Mouse (Mus musculus): Measurements from ENCODE around the gene Midn. TPM values are rescaled to one million over a fixed set of nuclear protein-coding genes. Genes with fewer than 3 reads are reported as not detected.
A peak's percentile ranks its signal among the peaks of the same experiment; 100 is the strongest.

Gene Midn
- total and polyA plus RNA-seq, 3 experiments: 74.5 to 102 (median 96.2) TPM

- peaks cover 2% of the 10 kb centered on the region; the same call in 1 of the 2 replicates for H3K4me1 ChIP-seq (ENCODE audit: control insufficient read depth, insufficient read depth, low read length)
- no peak overlapping the region for H3K9ac ChIP-seq (ENCODE audit: low read depth, low read length)
- H3K27ac ChIP-seq: no peak overlapping the region
- H3K36me3 ChIP-seq (ENCODE audit: control insufficient read depth, insufficient read depth, low read length): no peaks in the 10 kb centered on the region
- H3K27me3 ChIP-seq (ENCODE audit: control insufficient read depth, insufficient read depth, low read length): no peaks in the 10 kb centered on the region
- WGBS: 81% methylated on average over 18 of the region's 18 CpGs
- intact Hi-C loops (cut with DNase I): no loop called here
- no peak for DNase-seq
- no peak overlapping the region for H3K4me3 ChIP-seq
- TF ChIP-seq EP300 (IDR thresholded peaks at IDR 0.05; ENCODE audit: insufficient read depth, low read depth, low read length) (no peak), POLR2A (IDR thresholded peaks at IDR 0.05; ENCODE audit: insufficient read depth, low read depth, low read length) (no peak), CTCF (IDR thresholded peaks at IDR 0.05) (no peak)
- no peaks in the 10 kb centered on the region for H3K79me2 ChIP-seq (replicated peaks; ENCODE audit: control insufficient read depth, insufficient read depth, low read length)
These were observed 17.6 kb upstream of the Midn start for GRCm38 (mm10) chr10:80130403-80131031.

GRCm38 (mm10) chr10:80131316-80131951 lies 16.6 kb upstream of the Midn start:
- no peaks in the 10 kb centered on the region for H3K27me3 ChIP-seq (ENCODE audit: control insufficient read depth, insufficient read depth, low read length)
- no peak overlapping the region for H3K4me3 ChIP-seq
- DNase-seq: no peak
- H3K27ac ChIP-seq: no peak overlapping the region
- 58% methylated on average over 55 of the region's 55 CpGs for WGBS
- no peaks in the 10 kb centered on the region for H3K79me2 ChIP-seq (replicated peaks; ENCODE audit: control insufficient read depth, insufficient read depth, low read length)
- H3K36me3 ChIP-seq (ENCODE audit: control insufficient read depth, insufficient read depth, low read length): no peaks in the 10 kb centered on the region
- intact Hi-C loops (cut with DNase I): no loop called here
- peaks cover 2% of the 10 kb centered on the region; the same call in 1 of the 2 replicates for H3K4me1 ChIP-seq (ENCODE audit: control insufficient read depth, insufficient read depth, low read length)
- TF ChIP-seq EP300 (IDR thresholded peaks at IDR 0.05; ENCODE audit: insufficient read depth, low read depth, low read length) (no peak), POLR2A (IDR thresholded peaks at IDR 0.05; ENCODE audit: insufficient read depth, low read depth, low read length) (no peak), CTCF (IDR thresholded peaks at IDR 0.05) (no peak)
- H3K9ac ChIP-seq (ENCODE audit: low read depth, low read length): no peak overlapping the region

GRCm38 (mm10) chr10:80131952-80132350 lies 16.1 kb upstream of the Midn start:
- intact Hi-C loops (cut with DNase I): no loop called here
- Histone ChIP-seq H3K4me1 (ENCODE audit: control insufficient read depth, insufficient read depth, low read length) (peaks cover 2% of the 10 kb centered on the region; the same call in 1 of the 2 replicates), H3K9ac (ENCODE audit: low read depth, low read length) (no peak overlapping the region), H3K4me3 (no peak overlapping the region), H3K36me3 (ENCODE audit: control insufficient read depth, insufficient read depth, low read length) (no peaks in the 10 kb centered on the region), H3K79me2 (replicated peaks; ENCODE audit: control insufficient read depth, insufficient read depth, low read length) (no peaks in the 10 kb centered on the region), H3K27me3 (ENCODE audit: control insufficient read depth, insufficient read depth, low read length) (no peaks in the 10 kb centered on the region), H3K27ac (no peak overlapping the region)
- DNase-seq: no peak
- no peak for TF ChIP-seq POLR2A (IDR thresholded peaks at IDR 0.05; ENCODE audit: insufficient read depth, low read depth, low read length)
- 79% methylated on average over 27 of the region's 27 CpGs for WGBS

GRCm38 (mm10) chr10:80133226-80133849 lies 14.7 kb upstream of the Midn start:
- H3K36me3 ChIP-seq (ENCODE audit: control insufficient read depth, insufficient read depth, low read length): no peaks in the 10 kb centered on the region
- H3K4me3 ChIP-seq: no peak overlapping the region
- DNase-seq: peak in 1 of 2 experiments; percentile 78
- no peaks in the 10 kb centered on the region for H3K79me2 ChIP-seq (replicated peaks; ENCODE audit: control insufficient read depth, insufficient read depth, low read length)
- no peak overlapping the region for H3K9ac ChIP-seq (ENCODE audit: low read depth, low read length)
- 41% methylated on average over 8 of the region's 8 CpGs for WGBS
- no peak overlapping the region; the same call in none of the 2 replicates for H3K27ac ChIP-seq
- H3K27me3 ChIP-seq (ENCODE audit: control insufficient read depth, insufficient read depth, low read length): no peaks in the 10 kb centered on the region
- peaks cover 2% of the 10 kb centered on the region; the same call in 1 of the 2 replicates for H3K4me1 ChIP-seq (ENCODE audit: control insufficient read depth, insufficient read depth, low read length)
- intact Hi-C loops (cut with DNase I): loop anchor here (1.0 kb wide), 1 partner anchor 15 kb away; no protein-coding TSS in a partner anchor
- TF ChIP-seq POLR2A (IDR thresholded peaks at IDR 0.05; ENCODE audit: insufficient read depth, low read depth, low read length): no peak
- TF ChIP-seq CTCF (IDR thresholded peaks at IDR 0.05): peak; percentile 59

- 76% methylated on average over 9 of the region's 9 CpGs for whole genome bisulfite sequencing
- Histone ChIP-seq H3K27me3 (ENCODE audit: control insufficient read depth, insufficient read depth, low read length) (no peaks in the 10 kb centered on the region; the same call in 1 of the 2 replicates), H3K79me2 (replicated peaks; ENCODE audit: control insufficient read depth, insufficient read depth, low read length) (no peaks in the 10 kb centered on the region), H3K27ac (no peak overlapping the region), H3K36me3 (ENCODE audit: control insufficient read depth, insufficient read depth, low read length) (no peaks in the 10 kb centered on the region), H3K4me1 (ENCODE audit: control insufficient read depth, insufficient read depth, low read length) (peaks cover 5% of the 10 kb centered on the region), H3K9ac (ENCODE audit: low read depth, low read length) (no peak overlapping the region), H3K4me3 (no peak overlapping the region)
- DNase-seq: no peak
- intact Hi-C loops (cut with DNase I): no loop called here
- TF ChIP-seq EP300 (IDR thresholded peaks at IDR 0.05; ENCODE audit: insufficient read depth, low read depth, low read length): no peak
- no peak for TF ChIP-seq CTCF (IDR thresholded peaks at IDR 0.05)
- no peak for TF ChIP-seq POLR2A (IDR thresholded peaks at IDR 0.05; ENCODE audit: insufficient read depth, low read depth, low read length)
These were observed 13.7 kb upstream of the Midn start for GRCm38 (mm10) chr10:80134421-80134820.

GRCm38 (mm10) chr10:80135161-80135560 lies 12.9 kb upstream of the Midn start:
- peaks cover 5% of the 10 kb centered on the region for H3K4me1 ChIP-seq (ENCODE audit: control insufficient read depth, insufficient read depth, low read length)
- no peaks in the 10 kb centered on the region for H3K36me3 ChIP-seq (ENCODE audit: control insufficient read depth, insufficient read depth, low read length)
- H3K9ac ChIP-seq (ENCODE audit: low read depth, low read length): no peak overlapping the region
- intact Hi-C loops (cut with DNase I): no loop called here
- no peak overlapping the region for H3K4me3 ChIP-seq
- DNase-seq: no peak
- H3K27me3 ChIP-seq (ENCODE audit: control insufficient read depth, insufficient read depth, low read length): no peaks in the 10 kb centered on the region; the same call in 1 of the 2 replicates
- no peak overlapping the region for H3K27ac ChIP-seq
- 84% methylated on average over 10 of the region's 10 CpGs for WGBS
- H3K79me2 ChIP-seq (replicated peaks; ENCODE audit: control insufficient read depth, insufficient read depth, low read length): no peaks in the 10 kb centered on the region
- TF ChIP-seq POLR2A (IDR thresholded peaks at IDR 0.05; ENCODE audit: insufficient read depth, low read depth, low read length) (no peak), CTCF (IDR thresholded peaks at IDR 0.05) (no peak), EP300 (IDR thresholded peaks at IDR 0.05; ENCODE audit: insufficient read depth, low read depth, low read length) (no peak)

Data from heart, adult 2 months (tissue).